Mouse (Mus musculus): ENCODE measurements at regions not wholly inside any gene's neighbourhood (a gene's known extent, or its start where the extent isn't known, plus 50 kb on each side); places are given as distances from the start of the nearest gene placed in this dataset.

GRCm38 (mm10) chr13:29014066-29014826 lies 60.7 kb upstream of the Sox4 start:
- TF ChIP-seq USF1 (IDR thresholded peaks at IDR 0.05; ENCODE audit: low read depth) (no peak), TCF12 (IDR thresholded peaks at IDR 0.05; ENCODE audit: insufficient read depth, poor library complexity, severe bottlenecking) (no peak), POLR2A (IDR thresholded peaks at IDR 0.05; ENCODE audit: insufficient read length, low read depth) (no peak)
